Mouse (Mus musculus): ENCODE data around the gene Gm3854.

- TF ChIP-seq CTCF (IDR thresholded peaks at IDR 0.05; ENCODE audit: insufficient read depth, low read depth, low read length) = no peak
- TF ChIP-seq POLR2A (IDR thresholded peaks at IDR 0.05; ENCODE audit: insufficient read depth, low read depth, low read length) = no peak
These were observed 21.2 kb downstream of the Gm3854 start for GRCm38 (mm10) chr7:6364761-6365160.
